Mouse (Mus musculus) MEL (cell line): Measurements from ENCODE around the gene Snd1. TPM values are rescaled to one million over a fixed set of nuclear protein-coding genes. Genes with fewer than 3 reads are reported as not detected.

Experiments
- DNase-seq: peaks from one replicate; pipeline ENCODE4 v3.0.0; 2011; ENCODE audit warnings: low read depth, low spot score
- H3K27ac ChIP-seq: 2 replicates; pipeline ENCODE4 v1.5.1; 2012; ENCODE audit warnings: low read depth, mild to moderate bottlenecking, control low read depth, low read length, moderate library complexity; ENCODE audit not compliant: control insufficient read depth
- H3K27me3 ChIP-seq, 2 experiments: fragments of 150-350 bp in 1 of 2; sonication (generic) in 1 of 2; 2 replicates each; pipeline ENCODE4 v1.6.1; 2012; ENCODE audit warnings: low read length in 2 of 2, mild to moderate bottlenecking in 2 of 2, improper control_type of control experiment in 1 of 2, moderate library complexity in 1 of 2; ENCODE audit not compliant: insufficient read depth in 2 of 2, control insufficient read depth in 1 of 2
- H3K36me3 ChIP-seq, 2 experiments: 2 replicates each; pipeline ENCODE4 v1.6.1; 2012 to 2014; ENCODE audit warnings: low read length in 2 of 2, improper control_type of control experiment in 1 of 2, inconsistent platforms in 1 of 2, mild to moderate bottlenecking in 1 of 2; ENCODE audit not compliant: insufficient read depth in 2 of 2, control insufficient read depth in 1 of 2
- H3K4me1 ChIP-seq, 2 experiments: fragments of 150-350 bp in 1 of 2; sonication (generic) in 1 of 2; 2 replicates each; pipeline ENCODE4 v1.6.1; 2012; ENCODE audit warnings: low read length in 2 of 2, improper control_type of control experiment in 1 of 2, mild to moderate bottlenecking in 1 of 2; ENCODE audit not compliant: insufficient read depth in 2 of 2, control insufficient read depth in 1 of 2
- H3K4me3 ChIP-seq, 2 experiments: fragments of 150-350 bp in 1 of 2; sonication (generic) in 1 of 2; 2 replicates each; pipeline ENCODE4 v1.5.1; 2012; ENCODE audit warnings: low read depth in 2 of 2, low read length in 2 of 2, mild to moderate bottlenecking in 2 of 2, moderate library complexity in 2 of 2, control low read depth in 1 of 2, improper control_type of control experiment in 1 of 2; ENCODE audit not compliant: control insufficient read depth in 1 of 2, insufficient read depth in 1 of 2
- H3K79me2 ChIP-seq: 2 replicates; pipeline ENCODE4 v1.6.1; 2012; ENCODE audit warnings: mild to moderate bottlenecking, low read length, moderate library complexity; ENCODE audit not compliant: control insufficient read depth, poor library complexity, insufficient read depth
- H3K9ac ChIP-seq: 2 replicates; pipeline ENCODE4 v1.6.1; 2012; ENCODE audit warnings: low read depth, mild to moderate bottlenecking, control low read depth, low read length, moderate library complexity; ENCODE audit not compliant: control insufficient read depth, poor library complexity, severe bottlenecking
- H3K9me3 ChIP-seq: fragments of 150-350 bp; sonication (generic); replicated peaks from 2 replicates; pipeline ENCODE4 v1.6.1; 2012; ENCODE audit warnings: mild to moderate bottlenecking, low read length, improper control_type of control experiment, moderate library complexity; ENCODE audit not compliant: insufficient read depth
- CHD1 ChIP-seq: IDR thresholded peaks from 2 replicates; pipeline ENCODE4 v1.6.1; 2012; ENCODE audit warnings: low read depth, mild to moderate bottlenecking, inconsistent platforms, low read length, improper control_type of control experiment
- CHD2 ChIP-seq: IDR thresholded peaks from 2 replicates; pipeline ENCODE4 v1.6.1; 2011; ENCODE audit warnings: low read length, improper control_type of control experiment
- CTCF ChIP-seq, 3 experiments: IDR thresholded peaks in 2 of 3; conservative IDR thresholded peaks in 1 of 3; 2 replicates each; pipeline ENCODE4 v1.5.1; 2011 to 2012; ENCODE audit warnings: low read length in 3 of 3, low read depth in 2 of 3, mild to moderate bottlenecking in 2 of 3, improper control_type of control experiment in 1 of 3, inconsistent platforms in 1 of 3, mixed read lengths in 1 of 3, moderate library complexity in 1 of 3; ENCODE audit not compliant: control insufficient read depth in 1 of 3, insufficient read depth in 1 of 3, poor library complexity in 1 of 3, severe bottlenecking in 1 of 3
- ELF1 ChIP-seq: IDR thresholded peaks from 2 replicates; pipeline ENCODE4 v1.6.1; 2014; ENCODE audit warnings: low read depth, mild to moderate bottlenecking, inconsistent platforms, low read length, improper control_type of control experiment, moderate library complexity
- HCFC1 ChIP-seq: IDR thresholded peaks from 2 replicates; pipeline ENCODE4 v1.6.1; 2012; ENCODE audit warnings: low read depth, mild to moderate bottlenecking, inconsistent platforms, low read length, improper control_type of control experiment, moderate library complexity
- MAFK ChIP-seq: IDR thresholded peaks from 2 replicates; pipeline ENCODE4 v1.6.1; 2011; ENCODE audit warnings: low read depth, mild to moderate bottlenecking, low read length, improper control_type of control experiment, borderline replicate concordance
- MAX ChIP-seq: IDR thresholded peaks from 2 replicates; pipeline ENCODE4 v1.6.1; 2011; ENCODE audit warnings: low read length, improper control_type of control experiment
- MEF2A ChIP-seq: IDR thresholded peaks from 2 replicates; pipeline ENCODE4 v1.6.1; 2014; ENCODE audit warnings: low read depth, mild to moderate bottlenecking, inconsistent platforms, low read length, improper control_type of control experiment; ENCODE audit not compliant: poor library complexity, insufficient replicate concordance, severe bottlenecking; ENCODE audit errors: extremely low read depth
- MYC ChIP-seq: IDR thresholded peaks from 2 replicates; pipeline ENCODE4 v1.6.1; 2011; ENCODE audit warnings: low read depth, mild to moderate bottlenecking, low read length, improper control_type of control experiment, moderate library complexity
- NELFE ChIP-seq: IDR thresholded peaks from 2 replicates; pipeline ENCODE4 v1.6.1; 2011; ENCODE audit warnings: low read depth, low read length, improper control_type of control experiment
- NRF1 ChIP-seq: IDR thresholded peaks from 2 replicates; pipeline ENCODE4 v1.6.1; 2014; ENCODE audit warnings: low read depth, mild to moderate bottlenecking, inconsistent platforms, low read length, improper control_type of control experiment, moderate library complexity; ENCODE audit not compliant: poor library complexity, insufficient read depth, severe bottlenecking
- POLR2AphosphoS2 ChIP-seq: IDR thresholded peaks from 2 replicates; pipeline ENCODE4 v1.6.1; 2011; ENCODE audit warnings: low read length, improper control_type of control experiment
- RAD21 ChIP-seq: IDR thresholded peaks from 2 replicates; pipeline ENCODE4 v1.6.1; 2011; ENCODE audit warnings: mild to moderate bottlenecking, low read depth, low read length, improper control_type of control experiment
- USF2 ChIP-seq, 2 experiments: IDR thresholded peaks; 2 replicates each; pipeline ENCODE4 v1.6.1; 2011 to 2012; ENCODE audit warnings: improper control_type of control experiment in 2 of 2, low read length in 2 of 2, borderline replicate concordance in 1 of 2, inconsistent platforms in 1 of 2, low read depth in 1 of 2, mild to moderate bottlenecking in 1 of 2; ENCODE audit not compliant: insufficient read depth in 1 of 2
- ZC3H11A ChIP-seq: IDR thresholded peaks from 2 replicates; pipeline ENCODE4 v1.6.1; 2012; ENCODE audit warnings: low read depth, mild to moderate bottlenecking, inconsistent platforms, low read length, improper control_type of control experiment
- polyA plus RNA-seq, 2 experiments: library from polyadenylated mRNA; stranded (reverse) in 1 of 2; unstranded in 1 of 2; fragments of >175 nt in 1 of 2; fragments of >200 nt in 1 of 2; gene quantifications; 2 replicates each; pipeline versions ENCODE4 v1.2.1 to v1.2.4; 2012; ENCODE audit warnings: low replicate concordance in 2 of 2, low read depth in 1 of 2; ENCODE audit not compliant: insufficient read length in 2 of 2, insufficient read depth in 1 of 2, missing spikeins in 1 of 2
- total RNA-seq: library from RNA; depleted of rRNA; stranded (reverse); fragments of 300-350 nt; gene quantifications from 2 replicates; pipeline ENCODE4 v1.2.3, GENCODE M21; 2012

Snd1 gene
- total and polyA plus RNA-seq, 3 experiments = 192 to 280 TPM; not detected in 1

- no peaks in the 10 kb centered on the region for H3K9me3 ChIP-seq
- peaks cover 3 to 21% of the 10 kb centered on the region in 2 experiments for H3K36me3 ChIP-seq
- no peak for DNase-seq
- H3K27ac ChIP-seq = no peak overlapping the region
- H3K27me3 ChIP-seq = no peaks in the 10 kb centered on the region
- H3K4me3 ChIP-seq = no peak overlapping the region
- H3K79me2 ChIP-seq = peaks cover 4% of the 10 kb centered on the region; the same call in 1 of the 2 replicates
- no peak overlapping the region for H3K9ac ChIP-seq
- TF ChIP-seq HCFC1 = no peak
- no peak for TF ChIP-seq ELF1
- TF ChIP-seq CHD2 = no peak
- TF ChIP-seq CHD1 = no peak
- no peak for TF ChIP-seq USF2 (IDR thresholded peaks at IDR 0.05; ENCODE audit: borderline replicate concordance in 1 of 2, insufficient read depth in 1 of 2, low read depth in 1 of 2, low read length in 2 of 2)
- TF ChIP-seq, all 39 proteins: peak for 0
- no peaks in the 10 kb centered on the region; a peak in 1 of 4 replicates for H3K4me1 ChIP-seq
Observed at GRCm38 (mm10) chr6:28592323-28592893, 117.5 kb downstream of the Snd1 start.

DNA sequence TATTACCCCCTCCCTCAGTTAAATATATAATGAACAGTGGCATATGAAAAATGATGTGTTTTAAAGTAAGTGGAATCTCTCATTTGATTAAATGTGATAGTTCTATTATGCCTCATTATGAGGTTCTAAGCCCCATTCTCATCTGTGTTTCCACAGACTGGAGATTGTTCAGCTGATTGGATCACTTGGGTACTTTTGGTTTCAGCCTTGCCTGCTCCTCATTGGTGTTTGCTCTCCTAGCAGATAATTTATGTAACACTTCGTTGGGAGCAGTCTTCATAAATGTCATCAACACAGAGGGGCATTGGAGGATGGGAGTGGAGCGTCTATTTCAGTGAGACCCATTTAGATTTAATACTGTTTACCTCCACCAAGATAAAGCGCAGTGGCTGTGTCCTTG, 118.8 kb downstream of the Snd1 start:
- Histone ChIP-seq H3K4me3 (no peak overlapping the region), H3K4me1 (peaks cover 3 to 5% of the 10 kb centered on the region in 2 experiments; a peak in 3 of 4 replicates), H3K9ac (no peak overlapping the region), H3K79me2 (peaks cover 4% of the 10 kb centered on the region; the same call in 1 of the 2 replicates), H3K27ac (no peak overlapping the region), H3K9me3 (no peaks in the 10 kb centered on the region), H3K27me3 (no peaks in the 10 kb centered on the region), H3K36me3 (peaks cover 10 to 14% of the 10 kb centered on the region in 2 experiments)
- no peak for DNase-seq
- TF ChIP-seq ZC3H11A (no peak), RAD21 (no peak), CTCF (IDR thresholded peaks at IDR 0.05 in 2 of 3, conservative IDR thresholded peaks at IDR 0.05 in 1 of 3; ENCODE audit: control insufficient read depth in 1 of 3, insufficient read depth in 1 of 3, low read depth in 2 of 3, low read length in 3 of 3, poor library complexity in 1 of 3, severe bottlenecking in 1 of 3) (no peak), MAFK (no peak), NELFE (no peak), MEF2A (no peak), NRF1 (no peak), MYC (no peak), POLR2AphosphoS2 (no peak)

DNA sequence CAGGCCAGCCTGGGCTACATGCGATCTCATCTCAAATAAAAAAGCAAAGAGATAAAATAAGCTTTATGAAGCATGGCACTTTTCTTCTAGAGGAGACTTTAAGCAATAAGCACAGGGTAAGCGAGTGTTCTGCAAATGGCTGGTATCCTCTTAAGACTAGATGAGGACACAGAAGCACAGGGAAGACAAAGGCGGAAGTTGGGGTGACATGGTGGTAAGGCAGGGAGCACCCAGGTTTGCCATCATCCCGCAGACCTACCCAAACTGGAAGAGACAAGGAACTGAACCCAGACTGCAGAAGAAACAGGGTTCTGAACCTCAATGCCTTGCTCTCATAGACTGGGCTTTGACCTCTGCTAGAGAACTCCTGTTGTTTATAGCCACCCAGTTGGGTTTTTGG, 119.8 kb downstream of the Snd1 start:
- TF ChIP-seq USF2 (IDR thresholded peaks at IDR 0.05; ENCODE audit: borderline replicate concordance in 1 of 2, insufficient read depth in 1 of 2, low read depth in 1 of 2, low read length in 2 of 2) (no peak), RAD21 (no peak), MAX (no peak), POLR2AphosphoS2 (no peak)
- no peaks in the 10 kb centered on the region for H3K9me3 ChIP-seq
- no peak overlapping the region for H3K9ac ChIP-seq
- peaks cover 8 to 12% of the 10 kb centered on the region in 2 experiments for H3K4me1 ChIP-seq
- H3K36me3 ChIP-seq = peaks cover 13 to 19% of the 10 kb centered on the region in 2 experiments
- peaks cover 4% of the 10 kb centered on the region; the same call in 1 of the 2 replicates for H3K79me2 ChIP-seq
- H3K4me3 ChIP-seq = no peak overlapping the region
- DNase-seq = no peak
- H3K27ac ChIP-seq = no peak overlapping the region
- no peaks in the 10 kb centered on the region for H3K27me3 ChIP-seq
